Mouse (Mus musculus) bone marrow, adult 2 months (tissue): ENCODE results near the gene Mid1.
"Not testable (repeated sequence)": the region's sequence is repeated elsewhere in the genome, so short reads cannot be mapped to it uniquely, and the experiment has no call there.

Source experiments
- CTCF ChIP-seq: fragments of 200-500 bp; IDR thresholded peaks from 2 replicates; pipeline ENCODE4 v1.5.1; 2011; ENCODE audit warnings: low read length, control low read depth; ENCODE audit not compliant: control insufficient read depth, insufficient read depth
- POLR2A ChIP-seq: fragments of 200-500 bp; IDR thresholded peaks from 2 replicates; pipeline ENCODE4 v1.6.1; 2011; ENCODE audit warnings: low read depth, mild to moderate bottlenecking, control low read depth, low read length, borderline replicate concordance; ENCODE audit not compliant: control insufficient read depth

DNA sequence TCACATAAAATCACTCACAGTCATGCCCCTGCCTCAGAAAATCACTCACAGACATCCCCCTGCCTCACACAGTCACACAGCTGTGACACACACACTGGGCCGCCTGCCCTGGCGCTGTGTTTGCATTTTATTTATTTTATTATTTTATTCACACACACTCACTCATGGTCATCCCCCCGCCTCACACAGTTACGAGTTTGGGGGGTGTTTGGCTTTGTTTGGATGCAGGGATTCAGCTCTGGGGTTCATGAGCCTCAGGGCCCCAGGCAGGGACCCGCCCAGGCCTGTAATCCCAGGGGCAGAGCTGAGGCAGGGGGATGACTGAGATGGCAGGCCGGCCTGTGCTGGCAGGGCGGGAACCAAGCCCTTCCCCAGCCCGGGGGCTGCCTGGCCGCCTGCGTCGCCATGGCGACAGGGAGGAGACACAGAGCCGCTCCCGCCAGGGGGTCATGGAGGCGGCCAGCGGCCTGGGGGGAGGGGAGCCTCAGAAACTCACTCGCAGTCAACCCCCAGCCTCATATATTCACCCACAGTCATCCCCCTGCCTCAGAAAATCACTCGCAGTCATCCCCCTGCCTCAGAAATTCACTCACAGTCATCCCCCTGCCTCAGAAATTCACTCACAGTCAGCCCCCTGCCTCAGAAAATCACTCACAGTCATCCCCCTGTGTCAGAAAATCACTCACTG is 317.7 kb downstream of the Mid1 start:
- not testable (repeated sequence) for TF ChIP-seq CTCF, POLR2A
